In the genomic region with DNA sequence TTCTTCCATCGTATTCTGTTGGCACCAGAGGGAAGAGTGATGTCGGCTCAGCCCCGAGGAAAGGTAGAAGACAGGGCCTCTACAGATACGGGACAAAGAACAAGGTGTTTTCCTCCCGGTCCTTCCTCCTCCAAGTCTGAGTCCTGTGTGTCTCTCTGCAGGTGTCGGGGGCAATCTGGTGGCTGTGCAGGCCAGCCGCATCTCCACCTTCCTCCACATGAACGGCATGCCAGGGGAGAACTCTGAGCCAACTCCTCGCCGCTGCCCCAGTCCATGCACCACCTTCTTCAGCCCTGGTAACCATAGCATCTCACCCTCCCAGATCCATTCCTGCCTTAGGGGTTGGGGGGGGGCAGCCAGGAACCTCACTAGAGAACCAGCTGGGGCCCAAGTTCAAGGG, we compare ENCODE assay signal across 19 mouse cellular contexts. TPM values are rescaled to one million over a fixed set of nuclear protein-coding genes. Genes with fewer than 3 reads are reported as not detected.
A peak's percentile ranks its signal among the peaks of the same experiment; 100 is the strongest.
DNase-seq lines count a peak whose midpoint lies in the region; ATAC-seq lines count a peak whose summit lies in the region.
"Had no signal": no experiment of that assay in that cellular context is flagged by ENCODE, and none has a peak within 500 bp of the region (broad histone marks: within the 10 kb centered on the region; RNA-seq: fewer than 3 reads in every experiment).

No protein-coding gene starts in this region.

- H3K4me3 ChIP-seq in midbrain, embryonic 13.5 days (replicated peaks) = no peak overlapping the region
- H3K4me3 ChIP-seq: embryonic facial prominence, embryonic 13.5 days; embryonic facial prominence, embryonic 15.5 days; erythroblast, embryonic 14.5 days; forebrain, embryonic 10.5 days; forebrain, embryonic 12.5 days; gastrocnemius, adult 2 months had no signal

- no peak for ATAC-seq in midbrain, embryonic 13.5 days
- ATAC-seq: forebrain, embryonic 14.5 days; forebrain, embryonic 16.5 days had no signal

- H3K36me3 ChIP-seq in midbrain, embryonic 13.5 days = peaks cover 72% of the 10 kb centered on the region

- no peak overlapping the region for H3K27ac ChIP-seq in midbrain, embryonic 13.5 days
- H3K27ac ChIP-seq: embryonic facial prominence, embryonic 13.5 days; embryonic facial prominence, embryonic 15.5 days; forebrain, embryonic 10.5 days; forebrain, embryonic 12.5 days had no signal

- DNase-seq in cerebellum, adult 18-20 months = peak; percentile 44 to 50
- no peak for DNase-seq in cerebellum, postnatal 14 days
- peak; percentile 60 for DNase-seq in cerebellum, adult 9-11 months
- no peak for DNase-seq in cerebellum, postnatal 4 days (ENCODE audit: low spot score in 2 of 2)
- peak; percentile 54 to 61 for DNase-seq in cerebellum, postnatal 25 days
- DNase-seq in cerebellum, postnatal 36 days = peak; percentile 28 to 33
- DNase-seq: adrenal gland, adult 2 months; adrenal gland, postnatal 10 days; adrenal gland, postnatal 25 days; embryo, embryonic 11 days; gastrocnemius, adult 2 months had no signal

- no peaks in the 10 kb centered on the region for H3K9me3 ChIP-seq in midbrain, embryonic 13.5 days
- H3K9me3 ChIP-seq: embryonic facial prominence, embryonic 13.5 days; embryonic facial prominence, embryonic 15.5 days; forebrain, embryonic 10.5 days; forebrain, embryonic 12.5 days had no signal

- WGBS in midbrain, embryonic 13.5 days = 93% methylated on average over 10 of the region's 10 CpGs

- no peaks in the 10 kb centered on the region for H3K27me3 ChIP-seq in midbrain, embryonic 13.5 days
- H3K27me3 ChIP-seq: embryonic facial prominence, embryonic 13.5 days; embryonic facial prominence, embryonic 15.5 days; forebrain, embryonic 12.5 days had no signal

- H3K4me1 ChIP-seq in midbrain, embryonic 13.5 days (replicated peaks) = no peaks in the 10 kb centered on the region
- H3K4me1 ChIP-seq: embryonic facial prominence, embryonic 13.5 days; embryonic facial prominence, embryonic 15.5 days; forebrain, embryonic 12.5 days had no signal

- no peak overlapping the region for H3K4me2 ChIP-seq in midbrain, embryonic 13.5 days (replicated peaks)
- H3K4me2 ChIP-seq: embryonic facial prominence, embryonic 13.5 days; embryonic facial prominence, embryonic 15.5 days; forebrain, embryonic 12.5 days had no signal

- H3K9ac ChIP-seq in midbrain, embryonic 13.5 days (replicated peaks) = no peak overlapping the region
- H3K9ac ChIP-seq: embryonic facial prominence, embryonic 13.5 days; embryonic facial prominence, embryonic 15.5 days; forebrain, embryonic 12.5 days had no signal

RNA-seq across cellular contexts. Expression of a gene that starts 16.5 kb away (rescaled TPM):
- polyA plus RNA-seq in midbrain, embryonic 13.5 days (2015; fragmentation: Nextera tagmentation; extraction: Ambion mirVana) = 14.1 and 14.4 TPM in 2 replicates

RNA-seq across cellular contexts. Expression of a gene that starts 23.3 kb away (rescaled TPM):
- 7.7 and 7.8 TPM in 2 replicates for polyA plus RNA-seq in midbrain, embryonic 13.5 days (2015; fragmentation: Nextera tagmentation; extraction: Ambion mirVana)

RNA-seq across cellular contexts. Expression of a gene that starts 46.6 kb away (rescaled TPM):
- 0.10 and 0.74 TPM in 2 replicates for polyA plus RNA-seq in midbrain, embryonic 13.5 days (2015; fragmentation: Nextera tagmentation; extraction: Ambion mirVana)
- polyA plus RNA-seq: erythroblast, embryonic 14.5 days had no signal

Comparison
In these comparisons a context has a peak if more than half of its experiments do, and no peak if none do; other contexts are left out.
1. DNase-seq: peak in cerebellum, adult 18-20 months (2 of 2), cerebellum, adult 9-11 months (single experiment), cerebellum, postnatal 25 days (2 of 2) and cerebellum, postnatal 36 days (2 of 2); none in cerebellum, postnatal 14 days (0 of 2) and cerebellum, postnatal 4 days (0 of 2).